Mouse (Mus musculus) testis, adult 2 months (tissue): Measurements from ENCODE around the gene Mlxipl.

Experiments
- CTCF ChIP-seq: fragments of 200-500 bp; IDR thresholded peaks from 2 replicates; pipeline ENCODE4 v1.5.1; 2012; ENCODE audit warnings: low read depth, mild to moderate bottlenecking, inconsistent platforms, low read length, moderate library complexity; ENCODE audit not compliant: control insufficient read depth, insufficient read depth, insufficient replicate concordance
- POLR2A ChIP-seq: fragments of 200-500 bp; IDR thresholded peaks from 2 replicates; pipeline ENCODE4 v1.6.1; 2012; ENCODE audit warnings: low read depth, mild to moderate bottlenecking, inconsistent platforms, low read length, moderate library complexity; ENCODE audit not compliant: control insufficient read depth

DNA sequence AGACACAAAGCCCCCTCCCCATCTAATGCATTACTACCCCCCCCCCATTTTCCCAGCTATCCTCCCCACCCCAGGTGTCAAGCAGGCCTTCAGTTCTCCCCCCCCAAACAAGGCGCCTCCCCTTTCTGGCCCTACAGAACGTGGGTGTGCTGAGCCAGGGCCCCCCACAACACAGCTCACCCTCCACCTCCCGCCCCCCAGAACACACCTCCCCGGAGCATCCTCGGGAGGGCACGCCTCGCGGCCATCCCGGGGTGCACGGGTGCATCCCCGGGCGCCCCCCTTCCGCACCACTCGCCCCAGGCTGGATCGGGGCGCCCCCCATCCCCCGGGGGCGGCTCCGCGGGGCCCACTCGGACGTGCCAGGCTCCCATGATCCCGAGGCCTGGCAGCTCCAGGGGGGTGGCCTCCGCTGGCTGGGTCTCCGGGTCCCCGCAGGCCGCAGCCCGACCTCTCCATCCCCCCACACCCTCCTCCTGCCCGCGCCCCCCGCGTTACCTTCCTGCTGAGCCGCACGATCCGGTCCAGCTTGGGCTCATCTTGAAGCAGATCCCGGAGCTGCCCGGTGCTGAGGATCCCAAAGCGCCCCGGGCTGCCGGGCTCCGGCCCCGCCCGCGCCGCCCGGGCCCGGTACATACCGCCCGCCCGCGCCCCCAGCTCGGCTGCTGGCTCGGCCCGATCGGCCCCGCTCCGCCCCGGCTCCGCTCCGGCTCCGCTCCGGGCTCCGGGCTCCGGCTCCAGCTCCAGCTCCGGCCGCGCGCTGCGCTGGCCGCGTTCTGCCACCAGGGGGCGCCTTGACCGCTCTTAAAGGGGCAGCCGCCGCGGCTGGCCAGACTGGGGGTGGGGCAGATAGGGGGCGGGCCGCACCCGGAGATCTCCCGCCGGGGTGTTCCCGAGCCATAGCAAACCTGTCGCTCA is 11.9 kb upstream of the Mlxipl start, which contains the start of gene Vps37d:
- TF ChIP-seq POLR2A (no peak), CTCF (peak; percentile 79)
